Mouse (Mus musculus) kidney, adult 2 months (tissue): ENCODE data around the gene Ntsr2. TPM values are rescaled to one million over a fixed set of nuclear protein-coding genes. Genes with fewer than 3 reads are reported as not detected.

Experiments
- DNase-seq: peaks from one replicate; pipeline ENCODE4 v3.0.0; 2021
- H3K27ac ChIP-seq: fragments of 200-500 bp; 2 replicates; pipeline ENCODE4 v1.5.1; 2012; ENCODE audit warnings: low read depth, low read length, control low read depth, inconsistent platforms; ENCODE audit not compliant: insufficient read depth
- H3K27me3 ChIP-seq: fragments of 200-500 bp; replicated peaks from 2 replicates; pipeline ENCODE4 v1.6.1; 2012; ENCODE audit warnings: mild to moderate bottlenecking, moderate library complexity, low read length, inconsistent platforms; ENCODE audit not compliant: control insufficient read depth, insufficient read depth
- H3K36me3 ChIP-seq: fragments of 200-500 bp; 2 replicates; pipeline ENCODE4 v1.6.1; 2012; ENCODE audit warnings: mild to moderate bottlenecking, moderate library complexity, low read length, inconsistent platforms; ENCODE audit not compliant: control insufficient read depth, insufficient read depth
- H3K4me1 ChIP-seq: fragments of 200-500 bp; 2 replicates; pipeline ENCODE4 v1.6.1; 2011; ENCODE audit warnings: low read length; ENCODE audit not compliant: control insufficient read depth, insufficient read depth
- H3K4me3 ChIP-seq: fragments of 200-500 bp; 2 replicates; pipeline ENCODE4 v1.5.1; 2011; ENCODE audit warnings: mild to moderate bottlenecking, low read depth, low read length, control low read depth; ENCODE audit not compliant: insufficient read depth
- CTCF ChIP-seq: fragments of 200-500 bp; conservative IDR thresholded peaks from 2 replicates; pipeline ENCODE4 v1.5.1; 2011; ENCODE audit warnings: low read depth, mild to moderate bottlenecking, control low read depth, low read length, moderate library complexity, mixed read lengths; ENCODE audit not compliant: insufficient read depth, insufficient read length
- POLR2A ChIP-seq: fragments of 200-500 bp; IDR thresholded peaks from one replicate; pipeline ENCODE4 v1.6.1; 2011; ENCODE audit warnings: low read depth, low read length, control low read depth
- WGBS: fragments of 180-500 bp; shearing (Covaris S2); methylation state at CpG from one replicate; pipeline ENCODE4 v1.1.7; 2018; 5-methylcytosine and 5-hydroxymethylcytosine counted together
- polyA plus RNA-seq: library from polyadenylated mRNA; depleted of rRNA; stranded (reverse); fragments of >200 nt; gene quantifications from 2 replicates; pipeline ENCODE4 v1.2.3, GENCODE M21; 2012

Ntsr2 gene
- polyA plus RNA-seq, 1 experiment = 0.27 TPM

GRCm38 (mm10) chr12:16639078-16639771 lies 14.0 kb upstream of the Ntsr2 start:
- DNase-seq = peak; percentile 25
- no peaks in the 10 kb centered on the region for H3K4me1 ChIP-seq
- H3K27ac ChIP-seq = no peak overlapping the region
- TF ChIP-seq CTCF (peak; percentile 42), POLR2A (no peak)
- no peaks in the 10 kb centered on the region for H3K36me3 ChIP-seq
- H3K27me3 ChIP-seq = no peaks in the 10 kb centered on the region
- H3K4me3 ChIP-seq = no peak overlapping the region
- 65% methylated on average over 12 of the region's 12 CpGs for WGBS

GRCm38 (mm10) chr12:16640075-16640474 lies 13.1 kb upstream of the Ntsr2 start:
- TF ChIP-seq CTCF = no peak
- no peak for TF ChIP-seq POLR2A
- Histone ChIP-seq H3K4me1 (no peaks in the 10 kb centered on the region), H3K27ac (no peak overlapping the region), H3K27me3 (no peaks in the 10 kb centered on the region), H3K36me3 (no peaks in the 10 kb centered on the region), H3K4me3 (no peak overlapping the region)
- peak; percentile 80 for DNase-seq
- WGBS = 78% methylated on average over 6 of the region's 6 CpGs

GRCm38 (mm10) chr12:16642000-16642399 lies 11.2 kb upstream of the Ntsr2 start:
- H3K4me1 ChIP-seq = no peaks in the 10 kb centered on the region
- no peaks in the 10 kb centered on the region for H3K36me3 ChIP-seq
- no peak overlapping the region for H3K27ac ChIP-seq
- no peak overlapping the region for H3K4me3 ChIP-seq
- no peaks in the 10 kb centered on the region for H3K27me3 ChIP-seq
- WGBS = 63% methylated on average over 5 of the region's 5 CpGs
- no peak for DNase-seq
- TF ChIP-seq POLR2A = no peak
- TF ChIP-seq CTCF = peak; percentile 44

- no peak overlapping the region for H3K4me3 ChIP-seq
- WGBS = 47% methylated on average over 12 of the region's 12 CpGs
- H3K27ac ChIP-seq = no peak overlapping the region
- no peaks in the 10 kb centered on the region for H3K36me3 ChIP-seq
- TF ChIP-seq CTCF (no peak), POLR2A (no peak)
- no peaks in the 10 kb centered on the region for H3K27me3 ChIP-seq
- DNase-seq = peak; percentile 83
- no peaks in the 10 kb centered on the region for H3K4me1 ChIP-seq
Measured at GRCm38 (mm10) chr12:16643508-16644345, 9.5 kb upstream of the Ntsr2 start.

- Histone ChIP-seq H3K27ac (no peak overlapping the region), H3K36me3 (no peaks in the 10 kb centered on the region), H3K4me3 (no peak overlapping the region), H3K27me3 (no peaks in the 10 kb centered on the region), H3K4me1 (no peaks in the 10 kb centered on the region)
- TF ChIP-seq POLR2A = no peak
- TF ChIP-seq CTCF = no peak
- no peak for DNase-seq
- WGBS = 64% methylated on average over 8 of the region's 8 CpGs
Measured at GRCm38 (mm10) chr12:16644698-16645097, 8.5 kb upstream of the Ntsr2 start.

GRCm38 (mm10) chr12:16646780-16647409 lies 6.3 kb upstream of the Ntsr2 start:
- no peak for DNase-seq
- no peaks in the 10 kb centered on the region for H3K36me3 ChIP-seq
- no peaks in the 10 kb centered on the region for H3K4me1 ChIP-seq
- 54% methylated on average over 9 of the region's 9 CpGs for WGBS
- H3K4me3 ChIP-seq = no peak overlapping the region
- H3K27me3 ChIP-seq = no peaks in the 10 kb centered on the region
- TF ChIP-seq POLR2A = no peak
- TF ChIP-seq CTCF = no peak
- no peak overlapping the region for H3K27ac ChIP-seq

GRCm38 (mm10) chr12:16648273-16648672 lies 4.9 kb upstream of the Ntsr2 start:
- DNase-seq = no peak
- 78% methylated on average over 6 of the region's 6 CpGs for WGBS
- no peak overlapping the region for H3K4me3 ChIP-seq

More at GRCm38 (mm10) chr12:16648273-16648672, 4.9 kb upstream of the Ntsr2 start:
- TF ChIP-seq POLR2A (no peak), CTCF (no peak)
- H3K36me3 ChIP-seq = no peaks in the 10 kb centered on the region
- no peaks in the 10 kb centered on the region for H3K4me1 ChIP-seq
- no peak overlapping the region for H3K27ac ChIP-seq
- H3K27me3 ChIP-seq = no peaks in the 10 kb centered on the region
